Comparison of ENCODE assay signal across 13 mouse cellular contexts in the genomic region with DNA sequence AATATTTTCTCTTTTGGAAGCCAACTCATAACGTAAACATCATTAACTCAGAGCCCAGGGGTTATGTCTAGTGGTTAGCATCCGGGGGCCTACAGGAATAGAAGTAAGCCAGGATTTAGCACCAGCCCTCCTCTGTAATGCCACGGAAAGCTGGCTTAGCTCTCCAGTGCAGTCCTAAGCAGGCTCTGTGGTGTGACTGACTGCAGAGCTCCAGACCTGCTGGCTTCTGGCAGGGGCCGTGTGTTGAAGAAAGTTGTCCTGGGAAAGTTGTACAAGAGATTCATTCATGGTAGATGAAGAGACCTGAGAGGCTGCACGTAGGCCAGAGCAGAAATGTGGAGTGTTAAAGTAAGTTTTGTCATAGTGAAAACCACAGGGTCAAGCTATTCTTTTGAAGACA. TPM values are rescaled to one million over a fixed set of nuclear protein-coding genes. Genes with fewer than 3 reads are reported as not detected.
DNase-seq lines count a peak whose midpoint lies in the region; ATAC-seq and TF ChIP-seq lines count a peak whose summit lies in the region.
"Had no signal": no experiment of that assay in that cellular context is flagged by ENCODE, and none has a peak within 500 bp of the region (broad histone marks: within the 10 kb centered on the region; RNA-seq: fewer than 3 reads in every experiment).

No protein-coding gene starts in this region.

- no peak overlapping the region for H3K4me2 ChIP-seq in lung, embryonic 15.5 days
- no peak overlapping the region for H3K4me2 ChIP-seq in heart, embryonic 13.5 days
- H3K4me2 ChIP-seq: liver, embryonic 15.5 days had no signal

- H3K27me3 ChIP-seq in heart, embryonic 10.5 days (ENCODE audit: insufficient read depth, poor library complexity, severe bottlenecking): no peaks in the 10 kb centered on the region
- no peaks in the 10 kb centered on the region for H3K27me3 ChIP-seq in heart, adult 2 months (ENCODE audit: control insufficient read depth, insufficient read depth, low read length)
- H3K27me3 ChIP-seq in lung, embryonic 15.5 days: no peaks in the 10 kb centered on the region
- no peaks in the 10 kb centered on the region for H3K27me3 ChIP-seq in heart, embryonic 13.5 days (replicated peaks)

- TF ChIP-seq CTCF in heart, adult 2 months (IDR thresholded peaks at IDR 0.05): no peak

- H3K4me1 ChIP-seq in heart, embryonic 10.5 days: peaks cover 19% of the 10 kb centered on the region
- H3K4me1 ChIP-seq in heart, adult 2 months (ENCODE audit: control insufficient read depth, insufficient read depth, low read length): no peaks in the 10 kb centered on the region
- H3K4me1 ChIP-seq in lung, embryonic 15.5 days: peaks cover 11% of the 10 kb centered on the region
- H3K4me1 ChIP-seq in heart, embryonic 13.5 days: peaks cover 21% of the 10 kb centered on the region
- H3K4me1 ChIP-seq: liver, embryonic 15.5 days had no signal

- peak overlapping the region; percentile 76 for H3K27ac ChIP-seq in heart, embryonic 10.5 days
- H3K27ac ChIP-seq in heart, adult 2 months: no peak overlapping the region
- peak overlapping the region; percentile 68 for H3K27ac ChIP-seq in lung, embryonic 15.5 days
- peak overlapping the region; percentile 82 for H3K27ac ChIP-seq in heart, embryonic 13.5 days (replicated peaks)
- H3K27ac ChIP-seq: liver, embryonic 15.5 days had no signal

- no peaks in the 10 kb centered on the region for H3K79me2 ChIP-seq in heart, adult 2 months (replicated peaks; ENCODE audit: control insufficient read depth, insufficient read depth, low read length)

- no peaks in the 10 kb centered on the region for H3K9me3 ChIP-seq in heart, embryonic 10.5 days
- H3K9me3 ChIP-seq in lung, embryonic 15.5 days: no peaks in the 10 kb centered on the region
- no peaks in the 10 kb centered on the region for H3K9me3 ChIP-seq in heart, embryonic 13.5 days
- H3K9me3 ChIP-seq: liver, embryonic 15.5 days had no signal

- peak; percentile 71 for ATAC-seq in lung, embryonic 15.5 days (ENCODE audit: borderline replicate concordance, extremely low read depth, low FRiP score, low TSS enrichment)
- peak; percentile 64; the same call in 1 of the 2 replicates for ATAC-seq in heart, embryonic 13.5 days (ENCODE audit: extremely low read depth, insufficient number of reproducible peaks, low FRiP score, low TSS enrichment)

- WGBS in heart, embryonic 10.5 days: 15% methylated on average over 5 of the region's 5 CpGs
- 35% methylated on average over 5 of the region's 5 CpGs for WGBS in heart, adult 2 months
- WGBS in lung, embryonic 15.5 days: 13% methylated on average over 5 of the region's 5 CpGs
- 17% methylated on average over 5 of the region's 5 CpGs for WGBS in heart, embryonic 13.5 days

- intact Hi-C loops in heart, adult 2 months (cut with DNase I): no loop called here

- no peaks in the 10 kb centered on the region for H3K36me3 ChIP-seq in heart, embryonic 10.5 days
- H3K36me3 ChIP-seq in heart, adult 2 months (ENCODE audit: control insufficient read depth, insufficient read depth, low read length): no peaks in the 10 kb centered on the region
- H3K36me3 ChIP-seq in lung, embryonic 15.5 days: no peaks in the 10 kb centered on the region
- H3K36me3 ChIP-seq in heart, embryonic 13.5 days: no peaks in the 10 kb centered on the region
- H3K36me3 ChIP-seq: liver, embryonic 15.5 days had no signal

- DNase-seq in heart, embryonic 10.5 days (ENCODE audit: low spot score): peak; percentile 84
- no peak for DNase-seq in heart, adult 2 months
- no peak for DNase-seq in lung, postnatal 10 days
- DNase-seq in retina, postnatal 7 days (ENCODE audit: low read depth, low spot score): peak; percentile 47
- no peak for DNase-seq in right cerebral cortex, adult 2 months (ENCODE audit: low spot score in 2 of 2)
- no peak for DNase-seq in adrenal gland, postnatal 14 days
- DNase-seq: adrenal gland, adult 2 months; B cell, adult 2 months; gastrocnemius, postnatal 10 days had no signal

- H3K4me3 ChIP-seq in heart, embryonic 10.5 days: no peak overlapping the region
- H3K4me3 ChIP-seq in heart, adult 2 months: no peak overlapping the region
- H3K4me3 ChIP-seq in lung, embryonic 15.5 days: no peak overlapping the region
- H3K4me3 ChIP-seq in heart, embryonic 13.5 days: no peak overlapping the region
- H3K4me3 ChIP-seq: liver, embryonic 15.5 days had no signal

- no peak for TF ChIP-seq POLR2A in heart, adult 2 months (IDR thresholded peaks at IDR 0.05; ENCODE audit: insufficient read depth, low read depth, low read length)

- no peak overlapping the region for H3K9ac ChIP-seq in heart, adult 2 months (ENCODE audit: low read depth, low read length)
- H3K9ac ChIP-seq in lung, embryonic 15.5 days: no peak overlapping the region
- H3K9ac ChIP-seq in heart, embryonic 13.5 days: no peak overlapping the region
- H3K9ac ChIP-seq: liver, embryonic 15.5 days had no signal

- no peak for TF ChIP-seq EP300 in heart, adult 2 months (IDR thresholded peaks at IDR 0.05; ENCODE audit: insufficient read depth, low read depth, low read length)

RNA-seq across cellular contexts. Expression of a gene that starts 5.5 kb away (rescaled TPM):
- 26.1 and 39.1 TPM in 2 replicates for polyA plus RNA-seq in heart, embryonic 10.5 days (2016; fragmentation: Nextera tagmentation; extraction: Ambion mirVana)
- total RNA-seq in heart, adult 2 months (2021): 100 to 1,000 TPM in 1 of 2 experiments, 10 to 100 TPM in 1; 100.0 to 110 TPM
- 67.1 and 101 TPM in 2 replicates for polyA plus RNA-seq in heart, adult 2 months (2012; rRNA removed)
- polyA plus RNA-seq in lung, embryonic 15.5 days (2015; fragmentation: Nextera tagmentation; extraction: Ambion mirVana): 31.6 and 32.6 TPM in 2 replicates
- 32.2 and 32.6 TPM in 2 replicates for polyA plus RNA-seq in heart, embryonic 13.5 days (2015; fragmentation: Nextera tagmentation; extraction: Ambion mirVana)
- 534 and 576 TPM in 2 replicates for total RNA-seq in adrenal gland, postnatal 14 days (2021)

RNA-seq across cellular contexts. Expression of a gene that starts 42.2 kb away (rescaled TPM):
- 8.1 and 9.2 TPM in 2 replicates for polyA plus RNA-seq in heart, embryonic 10.5 days (2016; fragmentation: Nextera tagmentation; extraction: Ambion mirVana)
- total RNA-seq in heart, adult 2 months (2021): under 1 TPM; 0.30 to 0.37 TPM
- polyA plus RNA-seq in heart, adult 2 months (2012; rRNA removed): 0.16 and 0.56 TPM in 2 replicates
- polyA plus RNA-seq in lung, embryonic 15.5 days (2015; fragmentation: Nextera tagmentation; extraction: Ambion mirVana): 54.0 and 54.2 TPM in 2 replicates
- polyA plus RNA-seq in heart, embryonic 13.5 days (2015; fragmentation: Nextera tagmentation; extraction: Ambion mirVana): 30.6 and 38.0 TPM in 2 replicates
- 164 and 178 TPM in 2 replicates for total RNA-seq in adrenal gland, postnatal 14 days (2021)
- total RNA-seq: monocyte, adult 5-6 weeks had no signal

Comparison
In these comparisons a context has a peak if more than half of its experiments do, and no peak if none do; other contexts are left out.
1. DNase-seq: peak in heart, embryonic 10.5 days (single experiment) and retina, postnatal 7 days (single experiment); none in heart, adult 2 months (0 of 2), lung, postnatal 10 days (single experiment), right cerebral cortex, adult 2 months (0 of 2) and adrenal gland, postnatal 14 days (single experiment).